8 mouse cellular contexts compared by ENCODE assay signal in genomic region chr4:156192421-156193199, GRCm38 (mm10). TPM values are rescaled to one million over a fixed set of nuclear protein-coding genes. Genes with fewer than 3 reads are reported as not detected.
DNase-seq lines count a peak whose midpoint lies in the region; ATAC-seq lines count a peak whose summit lies in the region.

No protein-coding gene starts in this region.

- no peak overlapping the region for H3K4me3 ChIP-seq in heart, embryonic 15.5 days
- H3K4me3 ChIP-seq in midbrain, embryonic 13.5 days (replicated peaks), result no peak overlapping the region

- ATAC-seq in heart, embryonic 15.5 days (replicated peaks; ENCODE audit: insufficient number of reproducible peaks, insufficient read depth, low FRiP score, low read depth), result no peak
- ATAC-seq in midbrain, embryonic 13.5 days, result no peak
- no peak for ATAC-seq in granulocyte monocyte progenitor cell, adult 5-6 weeks (replicated peaks; ENCODE audit: poor library complexity, severe bottlenecking)

- no peaks in the 10 kb centered on the region for H3K9me3 ChIP-seq in heart, embryonic 15.5 days (replicated peaks)
- no peaks in the 10 kb centered on the region for H3K9me3 ChIP-seq in midbrain, embryonic 13.5 days

- no peaks in the 10 kb centered on the region for H3K27me3 ChIP-seq in heart, embryonic 15.5 days
- no peaks in the 10 kb centered on the region for H3K27me3 ChIP-seq in midbrain, embryonic 13.5 days

- no peak overlapping the region for H3K9ac ChIP-seq in heart, embryonic 15.5 days
- peak overlapping the region; percentile 42; the same call in 1 of the 2 replicates for H3K9ac ChIP-seq in midbrain, embryonic 13.5 days (replicated peaks)

- DNase-seq in ovary, postnatal 14 days (ENCODE audit: low spot score), result peak; percentile 36
- DNase-seq in ovary, adult 18-20 months (ENCODE audit: low spot score), result no peak
- DNase-seq in kidney, postnatal 25 days, result peak; percentile 78 to 94
- DNase-seq in frontal cortex, adult 2 months (ENCODE audit: extremely low spot score in 1 of 2, low spot score in 1 of 2), result no peak
- no peak for DNase-seq in T-cell, adult 2 months (ENCODE audit: low spot score)

- H3K4me1 ChIP-seq in heart, embryonic 15.5 days (replicated peaks), result peaks cover 70% of the 10 kb centered on the region
- H3K4me1 ChIP-seq in midbrain, embryonic 13.5 days (replicated peaks), result peaks cover 91% of the 10 kb centered on the region

- 38% methylated on average over 8 of the region's 8 CpGs for WGBS in heart, embryonic 15.5 days
- WGBS in midbrain, embryonic 13.5 days, result 70% methylated on average over 8 of the region's 8 CpGs

- no peak overlapping the region for H3K4me2 ChIP-seq in heart, embryonic 15.5 days
- no peak overlapping the region for H3K4me2 ChIP-seq in midbrain, embryonic 13.5 days (replicated peaks)

- peak overlapping the region; percentile 62 for H3K27ac ChIP-seq in heart, embryonic 15.5 days
- H3K27ac ChIP-seq in midbrain, embryonic 13.5 days, result peak overlapping the region; percentile 35; the same call in 1 of the 2 replicates

- peaks cover 8% of the 10 kb centered on the region; the same call in 1 of the 2 replicates for H3K36me3 ChIP-seq in heart, embryonic 15.5 days
- peaks cover 42% of the 10 kb centered on the region for H3K36me3 ChIP-seq in midbrain, embryonic 13.5 days

RNA-seq across cellular contexts. Expression of gene Agrn, which starts 4.7 kb away (rescaled TPM):
- polyA plus RNA-seq in heart, embryonic 15.5 days (2015; fragmentation: Nextera tagmentation; extraction: Ambion mirVana), result 38.0 and 51.4 TPM in 2 replicates
- polyA plus RNA-seq in midbrain, embryonic 13.5 days (2015; fragmentation: Nextera tagmentation; extraction: Ambion mirVana), result 129 and 142 TPM in 2 replicates
- 198 and 200 TPM in 2 replicates for polyA plus RNA-seq in frontal cortex, adult 2 months (2012; rRNA removed)
- total RNA-seq in granulocyte monocyte progenitor cell, adult 5-6 weeks (2014; fragmentation: Nextera tagmentation), result 1.1 and 8.9 TPM in 2 replicates
- total RNA-seq in granulocyte monocyte progenitor cell, adult 5-6 weeks (2017), result 1.2 and 2.1 TPM in 2 replicates

RNA-seq across cellular contexts. Expression of gene Isg15, which starts 8.0 kb away (rescaled TPM):
- 2.7 and 8.7 TPM in 2 replicates for polyA plus RNA-seq in heart, embryonic 15.5 days (2015; fragmentation: Nextera tagmentation; extraction: Ambion mirVana)
- polyA plus RNA-seq in midbrain, embryonic 13.5 days (2015; fragmentation: Nextera tagmentation; extraction: Ambion mirVana), result 1.2 and 2.0 TPM in 2 replicates
- 8.9 and 10.4 TPM in 2 replicates for polyA plus RNA-seq in frontal cortex, adult 2 months (2012; rRNA removed)
- 4.6 and 11.1 TPM in 2 replicates for total RNA-seq in granulocyte monocyte progenitor cell, adult 5-6 weeks (2014; fragmentation: Nextera tagmentation)
- 1.2 TPM in 1 of 2 replicates, not detected in the other for total RNA-seq in granulocyte monocyte progenitor cell, adult 5-6 weeks (2017)

RNA-seq across cellular contexts. Expression of gene AW011738, which starts 10.5 kb away (rescaled TPM):
- polyA plus RNA-seq in heart, embryonic 15.5 days (2015; fragmentation: Nextera tagmentation; extraction: Ambion mirVana), result 3.0 and 5.0 TPM in 2 replicates
- polyA plus RNA-seq in midbrain, embryonic 13.5 days (2015; fragmentation: Nextera tagmentation; extraction: Ambion mirVana), result 5.3 and 6.9 TPM in 2 replicates
- 5.2 and 5.4 TPM in 2 replicates for polyA plus RNA-seq in frontal cortex, adult 2 months (2012; rRNA removed)
- total RNA-seq in granulocyte monocyte progenitor cell, adult 5-6 weeks (2014; fragmentation: Nextera tagmentation), result 1.5 and 2.1 TPM in 2 replicates
- total RNA-seq in granulocyte monocyte progenitor cell, adult 5-6 weeks (2017), result 0.26 and 0.43 TPM in 2 replicates

RNA-seq across cellular contexts. Expression of gene Perm1, which starts 23.1 kb away (rescaled TPM):
- polyA plus RNA-seq in heart, embryonic 15.5 days (2015; fragmentation: Nextera tagmentation; extraction: Ambion mirVana), result 9.7 and 10.8 TPM in 2 replicates
- polyA plus RNA-seq in midbrain, embryonic 13.5 days (2015; fragmentation: Nextera tagmentation; extraction: Ambion mirVana), result 2.3 and 2.5 TPM in 2 replicates
- 0.92 and 0.96 TPM in 2 replicates for polyA plus RNA-seq in frontal cortex, adult 2 months (2012; rRNA removed)
- not detected in 2 replicates for total RNA-seq in granulocyte monocyte progenitor cell, adult 5-6 weeks (2014; fragmentation: Nextera tagmentation)
- total RNA-seq in granulocyte monocyte progenitor cell, adult 5-6 weeks (2017), result 0.05 TPM in 1 of 2 replicates, not detected in the other

RNA-seq across cellular contexts. Expression of gene Plekhn1, which starts 42.0 kb away (rescaled TPM):
- polyA plus RNA-seq in heart, embryonic 15.5 days (2015; fragmentation: Nextera tagmentation; extraction: Ambion mirVana), result 11.6 and 17.5 TPM in 2 replicates
- 26.4 and 28.3 TPM in 2 replicates for polyA plus RNA-seq in midbrain, embryonic 13.5 days (2015; fragmentation: Nextera tagmentation; extraction: Ambion mirVana)
- polyA plus RNA-seq in frontal cortex, adult 2 months (2012; rRNA removed), result 79.0 and 85.8 TPM in 2 replicates
- total RNA-seq in granulocyte monocyte progenitor cell, adult 5-6 weeks (2014; fragmentation: Nextera tagmentation), result 24.3 and 36.5 TPM in 2 replicates
- total RNA-seq in granulocyte monocyte progenitor cell, adult 5-6 weeks (2017), result 12.2 and 13.4 TPM in 2 replicates

Comparison
In these comparisons a context has a peak if more than half of its experiments do, and no peak if none do; other contexts are left out.
1. DNase-seq: peak in ovary, postnatal 14 days (single experiment) and kidney, postnatal 25 days (2 of 2); none in ovary, adult 18-20 months (single experiment), frontal cortex, adult 2 months (0 of 2) and T-cell, adult 2 months (single experiment).